Mouse (Mus musculus) left cerebral cortex, adult 11 months (tissue): ENCODE data around the gene Fktn.
A peak's percentile ranks its signal among the peaks of the same experiment; 100 is the strongest.
"Not testable (repeated sequence)": the region's sequence is repeated elsewhere in the genome, so short reads cannot be mapped to it uniquely, and the experiment has no call there.

Source experiments
- DNase-seq: peaks from one replicate; pipeline ENCODE4 v3.0.0; 2022; ENCODE audit warnings: low spot score

The Fktn gene

GRCm38 (mm10) chr4:53713704-53714050 lies at the start of gene Fktn:
Fktn (plus strand) TSS chr4:53713998.
- DNase-seq = peak; percentile 12

GRCm38 (mm10) chr4:53682092-53682491 lies 31.7 kb upstream of the Fktn start:
- DNase-seq = no peak

GRCm38 (mm10) chr4:53688965-53689364 lies 24.8 kb upstream of the Fktn start:
- no peak for DNase-seq

GRCm38 (mm10) chr4:53691418-53691817 lies 22.4 kb upstream of the Fktn start:
- DNase-seq = no peak

- not testable (repeated sequence) for DNase-seq
These were observed 4.6 kb upstream of the Fktn start for GRCm38 (mm10) chr4:53709166-53709565.

- DNase-seq = no peak
These were observed 3.8 kb upstream of the Fktn start for GRCm38 (mm10) chr4:53710021-53710420.

- DNase-seq = no peak
These were observed 3.1 kb upstream of the Fktn start for GRCm38 (mm10) chr4:53710555-53711328.

- DNase-seq = peak; percentile 87
These were observed 435 bp downstream of the Fktn start for GRCm38 (mm10) chr4:53714051-53714814.

- DNase-seq = no peak
These were observed 2.2 kb downstream of the Fktn start for GRCm38 (mm10) chr4:53715977-53716376.

- no peak for DNase-seq
These were observed 3.7 kb downstream of the Fktn start for GRCm38 (mm10) chr4:53717546-53717945.

GRCm38 (mm10) chr4:53718261-53718660 lies 4.5 kb downstream of the Fktn start:
- no peak for DNase-seq

GRCm38 (mm10) chr4:53722506-53722905 lies 8.7 kb downstream of the Fktn start:
- no peak for DNase-seq

GRCm38 (mm10) chr4:53726100-53726499 lies 12.3 kb downstream of the Fktn start:
- not testable (repeated sequence) for DNase-seq

GRCm38 (mm10) chr4:53728121-53728520 lies 14.3 kb downstream of the Fktn start:
- DNase-seq = no peak

- DNase-seq = peak; percentile 49
These were observed 25.3 kb downstream of the Fktn start for GRCm38 (mm10) chr4:53738956-53739616.

- DNase-seq = peak; percentile 18
These were observed 36.0 kb downstream of the Fktn start for GRCm38 (mm10) chr4:53749831-53750230.

- DNase-seq = no peak
These were observed 36.8 kb downstream of the Fktn start for GRCm38 (mm10) chr4:53750391-53751120.

- DNase-seq = no peak
These were observed 43.2 kb downstream of the Fktn start for GRCm38 (mm10) chr4:53757030-53757429.

GRCm38 (mm10) chr4:53758764-53759163 lies 45.0 kb downstream of the Fktn start:
- DNase-seq = no peak

GRCm38 (mm10) chr4:53759678-53760077 lies 45.9 kb downstream of the Fktn start:
- DNase-seq = no peak

GRCm38 (mm10) chr4:53762501-53762900 lies 48.7 kb downstream of the Fktn start:
- no peak for DNase-seq
